Mouse (Mus musculus): ENCODE results near the gene Mvb12b. TPM values are rescaled to one million over a fixed set of nuclear protein-coding genes. Genes with fewer than 3 reads are reported as not detected.

The Mvb12b gene
- polyA plus RNA-seq, 1 experiment from 2014 or later = 60.2 TPM

DNA sequence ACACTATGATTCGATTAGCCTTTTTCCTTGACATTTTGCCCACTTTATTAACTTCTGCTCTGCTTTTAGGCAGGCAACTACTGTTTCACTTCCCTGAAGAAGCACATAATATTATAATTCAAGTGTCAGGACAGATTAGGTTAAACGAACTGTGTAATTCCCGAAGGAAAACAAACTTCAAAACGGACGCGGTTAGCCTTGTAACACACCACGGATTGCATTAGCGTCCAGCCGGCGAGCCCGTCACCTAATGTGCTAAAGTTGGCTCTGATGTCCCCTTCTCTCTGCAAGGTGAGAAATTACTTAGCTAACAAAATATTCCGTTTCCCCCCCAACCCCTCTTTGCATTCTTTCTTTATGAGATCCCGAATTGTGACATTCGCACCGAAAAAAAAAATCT lies 170.9 kb downstream of the Mvb12b start:
- Histone ChIP-seq H3K27me3 (ENCODE audit: control insufficient read depth, insufficient read depth, low read length) (peaks cover 5% of the 10 kb centered on the region; the same call in 1 of the 2 replicates), H3K36me3 (ENCODE audit: control insufficient read depth, insufficient read depth, low read length) (no peaks in the 10 kb centered on the region), H3K9ac (replicated peaks; ENCODE audit: low read length) (no peak overlapping the region), H3K4me1 (ENCODE audit: control insufficient read depth, insufficient read depth, low read length) (peaks cover 51% of the 10 kb centered on the region), H3K4me2 (ENCODE audit: low read length) (peak overlapping the region; percentile 5; the same call in 1 of the 2 replicates), H3K27ac (replicated peaks; ENCODE audit: low read depth, low read length) (no peak overlapping the region), H3K4me3 (replicated peaks; ENCODE audit: low read depth, low read length) (no peak overlapping the region), H3K9me3 (ENCODE audit: control insufficient read depth, low read length) (no peaks in the 10 kb centered on the region)
- DNase-seq (peak; percentile 58), ATAC-seq (ENCODE audit: low FRiP score, low TSS enrichment) (no peak)
- 31% methylated on average over 15 of the region's 15 CpGs for WGBS

DNA sequence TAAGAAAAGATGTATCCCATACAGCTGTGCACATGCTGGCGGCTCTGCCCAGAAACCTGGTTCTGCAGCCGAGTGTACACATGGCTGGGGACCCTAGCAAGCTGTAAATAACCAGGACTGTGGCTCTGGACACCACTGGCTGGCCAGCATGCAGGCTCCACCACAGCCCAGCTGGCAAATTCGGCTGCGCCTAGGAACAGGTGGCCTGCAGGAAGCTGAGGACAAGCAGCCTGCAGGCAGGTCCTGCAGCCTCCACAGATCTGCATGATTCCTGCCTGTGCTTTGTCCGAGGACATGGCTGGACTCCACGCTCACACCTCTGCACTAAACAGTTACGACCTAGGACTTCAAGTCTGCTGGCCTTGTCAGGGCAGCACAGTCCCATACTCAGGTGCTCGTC lies 172.8 kb downstream of the Mvb12b start:
- Histone ChIP-seq H3K9me3 (ENCODE audit: control insufficient read depth, low read length) (no peaks in the 10 kb centered on the region), H3K36me3 (ENCODE audit: control insufficient read depth, insufficient read depth, low read length) (no peaks in the 10 kb centered on the region), H3K4me3 (replicated peaks; ENCODE audit: low read depth, low read length) (no peak overlapping the region), H3K9ac (replicated peaks; ENCODE audit: low read length) (no peak overlapping the region), H3K4me2 (ENCODE audit: low read length) (no peak overlapping the region), H3K4me1 (ENCODE audit: control insufficient read depth, insufficient read depth, low read length) (peaks cover 46% of the 10 kb centered on the region), H3K27me3 (ENCODE audit: control insufficient read depth, insufficient read depth, low read length) (peaks cover 5% of the 10 kb centered on the region; the same call in 1 of the 2 replicates), H3K27ac (replicated peaks; ENCODE audit: low read depth, low read length) (no peak overlapping the region)
- no peak for ATAC-seq (ENCODE audit: low FRiP score, low TSS enrichment)
- DNase-seq = no peak
- WGBS = 54% methylated on average over 8 of the region's 8 CpGs

DNA sequence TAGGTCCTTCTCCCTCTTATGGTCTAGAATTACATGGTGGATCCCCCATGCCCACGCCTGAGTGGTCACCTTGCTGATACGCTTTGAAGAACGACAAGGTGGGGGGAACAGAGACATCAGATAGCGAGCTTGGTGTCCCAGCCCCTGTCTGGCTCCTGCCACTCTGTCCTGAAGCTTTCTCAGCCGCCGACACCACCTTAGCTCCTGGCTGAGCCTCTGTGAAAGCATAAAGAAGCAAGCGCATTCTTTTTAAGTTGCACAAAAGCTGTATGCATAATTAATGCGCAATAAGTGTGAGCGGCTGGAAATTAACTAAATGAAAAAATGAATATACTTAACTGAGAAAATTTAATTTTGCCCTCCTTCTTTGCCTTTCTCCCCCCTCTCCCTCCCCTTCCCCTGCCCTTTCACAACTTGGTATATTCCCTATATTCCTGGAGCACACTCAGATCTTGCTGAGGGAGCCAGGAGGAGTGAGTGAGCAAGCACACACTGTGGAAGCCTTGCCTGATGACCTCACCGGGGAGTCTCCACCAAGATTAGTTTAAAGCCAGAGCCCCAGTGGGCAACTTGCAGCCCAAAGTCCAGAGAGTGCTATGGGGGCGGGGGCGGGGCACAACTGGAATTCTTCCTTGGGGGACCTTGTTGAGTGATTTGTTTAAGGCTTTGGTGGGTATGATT lies 174.0 kb downstream of the Mvb12b start:
- peaks cover 46% of the 10 kb centered on the region for H3K4me1 ChIP-seq (ENCODE audit: control insufficient read depth, insufficient read depth, low read length)
- H3K9ac ChIP-seq (replicated peaks; ENCODE audit: low read length) = 0 out of 2 replicates have a peak overlapping the region, but pooled peaks have one; percentile 1
- no peak overlapping the region for H3K27ac ChIP-seq (replicated peaks; ENCODE audit: low read depth, low read length)
- H3K27me3 ChIP-seq (ENCODE audit: control insufficient read depth, insufficient read depth, low read length) = peaks cover 5% of the 10 kb centered on the region; the same call in 1 of the 2 replicates
- H3K4me3 ChIP-seq (replicated peaks; ENCODE audit: low read depth, low read length) = no peak overlapping the region
- H3K4me2 ChIP-seq (ENCODE audit: low read length) = peak overlapping the region; percentile 18
- H3K9me3 ChIP-seq (ENCODE audit: control insufficient read depth, low read length) = no peaks in the 10 kb centered on the region
- no peaks in the 10 kb centered on the region for H3K36me3 ChIP-seq (ENCODE audit: control insufficient read depth, insufficient read depth, low read length)
- DNase-seq (peak; percentile 47), ATAC-seq (ENCODE audit: low FRiP score, low TSS enrichment) (no peak; the same call in 1 of the 2 replicates)
- WGBS = 7% methylated on average over 12 of the region's 12 CpGs

DNA sequence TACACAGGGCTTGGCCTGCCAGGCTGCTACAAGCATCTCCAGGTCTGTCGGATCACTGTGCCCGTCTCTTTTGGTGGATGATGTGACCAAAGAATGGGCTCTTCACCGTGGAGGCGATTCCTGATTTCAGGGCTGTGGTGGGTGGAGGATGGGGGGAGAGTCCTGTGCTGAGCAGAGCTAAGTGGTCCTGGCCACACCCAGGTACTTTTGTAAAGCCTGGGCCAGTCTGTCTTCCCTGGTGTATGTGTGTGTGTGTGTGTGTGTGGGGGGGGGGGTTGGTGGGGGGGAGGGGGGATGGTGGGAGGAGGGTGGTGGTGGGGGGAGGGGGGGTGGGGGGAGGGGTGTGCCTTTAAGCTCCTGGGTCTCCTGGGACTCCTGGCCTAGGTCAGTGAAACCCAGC lies 174.9 kb downstream of the Mvb12b start:
- Histone ChIP-seq H3K4me1 (ENCODE audit: control insufficient read depth, insufficient read depth, low read length) (peaks cover 39% of the 10 kb centered on the region), H3K4me2 (ENCODE audit: low read length) (no peak overlapping the region), H3K27ac (replicated peaks; ENCODE audit: low read depth, low read length) (no peak overlapping the region), H3K9ac (replicated peaks; ENCODE audit: low read length) (no peak overlapping the region), H3K36me3 (ENCODE audit: control insufficient read depth, insufficient read depth, low read length) (no peaks in the 10 kb centered on the region), H3K9me3 (ENCODE audit: control insufficient read depth, low read length) (no peaks in the 10 kb centered on the region), H3K27me3 (ENCODE audit: control insufficient read depth, insufficient read depth, low read length) (peaks cover 9% of the 10 kb centered on the region), H3K4me3 (replicated peaks; ENCODE audit: low read depth, low read length) (no peak overlapping the region)
- 15% methylated on average over 4 of the region's 4 CpGs for WGBS
- DNase-seq (no peak), ATAC-seq (ENCODE audit: low FRiP score, low TSS enrichment) (no peak)

DNA sequence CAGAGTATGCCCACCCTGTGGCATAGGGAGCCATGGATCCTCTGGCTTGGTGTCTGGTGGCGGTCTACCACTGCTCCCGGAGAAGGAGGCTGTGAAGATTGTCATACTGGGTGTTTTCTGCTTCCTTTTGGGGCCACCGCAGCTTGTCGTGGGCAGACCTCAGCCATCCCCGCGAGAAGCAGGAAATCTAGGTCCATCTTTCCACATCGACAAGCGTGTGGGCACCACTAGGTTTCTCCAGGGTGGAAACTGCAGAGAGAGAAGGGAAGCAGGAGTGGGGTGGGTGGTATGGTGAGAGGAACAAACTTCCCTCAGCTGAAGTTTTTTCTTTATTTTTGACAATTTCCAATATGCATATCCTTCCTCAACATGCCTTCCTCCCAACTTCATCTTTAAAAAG lies 178.9 kb downstream of the Mvb12b start:
- no peak overlapping the region for H3K4me2 ChIP-seq (ENCODE audit: low read length)
- H3K27ac ChIP-seq (replicated peaks; ENCODE audit: low read depth, low read length) = no peak overlapping the region
- no peak overlapping the region for H3K4me3 ChIP-seq (replicated peaks; ENCODE audit: low read depth, low read length)
- H3K9ac ChIP-seq (replicated peaks; ENCODE audit: low read length) = no peak overlapping the region
- peaks cover 12% of the 10 kb centered on the region; the same call in 1 of the 2 replicates for H3K27me3 ChIP-seq (ENCODE audit: control insufficient read depth, insufficient read depth, low read length)
- 96% methylated on average over 8 of the region's 8 CpGs for WGBS
- H3K36me3 ChIP-seq (ENCODE audit: control insufficient read depth, insufficient read depth, low read length) = no peaks in the 10 kb centered on the region
- no peaks in the 10 kb centered on the region for H3K9me3 ChIP-seq (ENCODE audit: control insufficient read depth, low read length)
- ATAC-seq (ENCODE audit: low FRiP score, low TSS enrichment) = no peak
- DNase-seq = no peak
- peaks cover 14% of the 10 kb centered on the region for H3K4me1 ChIP-seq (ENCODE audit: control insufficient read depth, insufficient read depth, low read length)

DNA sequence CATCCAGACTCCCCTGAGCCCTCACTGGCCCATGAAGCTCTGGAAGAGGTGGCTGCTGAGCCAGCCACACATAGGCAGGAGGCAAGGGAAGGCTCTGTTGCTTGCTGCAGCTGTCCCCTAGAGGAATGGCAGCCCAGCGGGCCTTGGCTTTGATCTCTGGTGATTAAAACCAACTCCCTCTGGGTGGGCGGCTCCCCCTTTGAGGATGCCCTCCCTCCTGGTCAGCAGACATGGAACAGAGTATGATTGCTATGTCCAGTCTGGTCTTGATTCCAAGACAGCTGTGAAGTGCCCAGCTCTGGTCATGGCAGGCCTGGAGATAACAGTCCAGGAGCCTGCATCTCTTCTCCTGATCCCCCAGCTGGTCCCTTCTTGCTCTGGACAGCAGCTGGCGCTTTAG lies 179.7 kb downstream of the Mvb12b start:
- Histone ChIP-seq H3K9ac (replicated peaks; ENCODE audit: low read length) (no peak overlapping the region), H3K4me2 (ENCODE audit: low read length) (no peak overlapping the region), H3K27me3 (ENCODE audit: control insufficient read depth, insufficient read depth, low read length) (peaks cover 15% of the 10 kb centered on the region; the same call in 1 of the 2 replicates), H3K9me3 (ENCODE audit: control insufficient read depth, low read length) (no peaks in the 10 kb centered on the region), H3K4me3 (replicated peaks; ENCODE audit: low read depth, low read length) (no peak overlapping the region), H3K4me1 (ENCODE audit: control insufficient read depth, insufficient read depth, low read length) (peaks cover 7% of the 10 kb centered on the region), H3K27ac (replicated peaks; ENCODE audit: low read depth, low read length) (no peak overlapping the region), H3K36me3 (ENCODE audit: control insufficient read depth, insufficient read depth, low read length) (no peaks in the 10 kb centered on the region)
- 42% methylated on average over 3 of the region's 3 CpGs for WGBS
- DNase-seq (no peak), ATAC-seq (ENCODE audit: low FRiP score, low TSS enrichment) (no peak)

DNA sequence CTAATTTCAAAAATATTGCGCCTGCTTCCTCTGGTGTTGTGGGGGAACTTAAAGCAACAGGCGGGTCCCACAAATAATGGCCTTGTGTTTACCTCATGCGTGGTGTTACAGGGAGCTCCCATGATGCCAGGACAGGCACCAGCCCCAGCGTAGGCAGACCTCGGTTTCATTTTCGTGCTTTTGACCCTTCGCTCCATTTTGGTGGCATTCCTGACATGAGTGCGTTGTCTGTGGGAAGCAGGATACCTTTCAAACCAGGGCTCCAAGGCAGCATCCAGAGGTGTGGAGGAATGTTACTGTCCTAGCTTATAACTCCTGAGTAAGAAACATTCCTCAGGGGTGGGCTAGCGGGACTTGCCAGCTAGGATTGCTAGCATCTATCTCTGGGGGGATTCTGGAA lies 181.3 kb downstream of the Mvb12b start:
- DNase-seq (no peak), ATAC-seq (ENCODE audit: low FRiP score, low TSS enrichment) (no peak)
- Histone ChIP-seq H3K9me3 (ENCODE audit: control insufficient read depth, low read length) (no peaks in the 10 kb centered on the region), H3K9ac (replicated peaks; ENCODE audit: low read length) (no peak overlapping the region), H3K4me2 (ENCODE audit: low read length) (no peak overlapping the region), H3K4me1 (ENCODE audit: control insufficient read depth, insufficient read depth, low read length) (peaks cover 7% of the 10 kb centered on the region; the same call in 1 of the 2 replicates), H3K27ac (replicated peaks; ENCODE audit: low read depth, low read length) (no peak overlapping the region), H3K4me3 (replicated peaks; ENCODE audit: low read depth, low read length) (no peak overlapping the region), H3K36me3 (ENCODE audit: control insufficient read depth, insufficient read depth, low read length) (no peaks in the 10 kb centered on the region), H3K27me3 (ENCODE audit: control insufficient read depth, insufficient read depth, low read length) (peaks cover 16% of the 10 kb centered on the region; the same call in 1 of the 2 replicates)
- 79% methylated on average over 9 of the region's 9 CpGs for WGBS

DNA sequence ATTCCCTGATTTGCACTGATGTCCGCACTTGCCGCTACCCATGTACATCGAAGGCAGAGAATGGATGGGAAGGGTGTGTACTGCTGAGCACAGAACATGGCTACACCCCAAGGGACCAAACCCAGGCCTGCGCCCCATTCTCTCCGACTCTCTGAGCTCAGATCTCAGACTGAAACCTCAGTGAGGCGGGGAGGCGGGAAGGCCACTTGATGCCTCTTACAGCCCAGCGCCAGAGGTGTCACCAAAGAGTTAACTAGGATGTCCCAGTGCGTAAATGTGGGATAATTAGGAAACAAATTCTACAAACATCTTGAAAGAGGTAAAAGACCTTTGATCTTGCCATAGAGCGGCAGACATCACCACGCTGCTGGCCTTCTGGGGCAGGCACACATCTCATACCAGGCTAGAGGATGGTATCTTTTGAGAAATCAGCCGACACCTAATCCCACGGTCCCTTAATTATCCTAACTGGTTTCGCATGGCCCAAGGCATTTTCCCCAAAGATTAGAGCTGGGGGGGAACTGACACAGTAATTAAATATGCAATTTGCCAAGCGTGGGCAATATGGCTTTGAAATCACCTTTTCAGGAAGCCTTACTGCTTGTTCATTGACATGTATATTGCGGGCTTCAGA lies 181.9 kb downstream of the Mvb12b start:
- DNase-seq = peak; percentile 35

More for the DNA sequence above, 181.9 kb downstream of the Mvb12b start:
- H3K4me3 ChIP-seq (replicated peaks; ENCODE audit: low read depth, low read length) = no peak overlapping the region
- no peak overlapping the region for H3K4me2 ChIP-seq (ENCODE audit: low read length)
- H3K27ac ChIP-seq (replicated peaks; ENCODE audit: low read depth, low read length) = no peak overlapping the region
- no peaks in the 10 kb centered on the region for H3K36me3 ChIP-seq (ENCODE audit: control insufficient read depth, insufficient read depth, low read length)
- 36% methylated on average over 16 of the region's 16 CpGs for WGBS
- H3K9ac ChIP-seq (replicated peaks; ENCODE audit: low read length) = no peak overlapping the region
- peaks cover 11% of the 10 kb centered on the region; the same call in 1 of the 2 replicates for H3K4me1 ChIP-seq (ENCODE audit: control insufficient read depth, insufficient read depth, low read length)
- no peaks in the 10 kb centered on the region for H3K9me3 ChIP-seq (ENCODE audit: control insufficient read depth, low read length)
- peaks cover 16% of the 10 kb centered on the region; the same call in 1 of the 2 replicates for H3K27me3 ChIP-seq (ENCODE audit: control insufficient read depth, insufficient read depth, low read length)
- ATAC-seq (ENCODE audit: low FRiP score, low TSS enrichment) = no peak
